Mouse (Mus musculus) heart, embryonic 16.5 days (tissue): ENCODE results near the gene Fhl2. TPM values are rescaled to one million over a fixed set of nuclear protein-coding genes. Genes with fewer than 3 reads are reported as not detected.

ENCODE experiments used
- ATAC-seq: fragments of 200-750 bp; cut with Nextera tagmentation; replicated peaks from 2 replicates; pipeline ENCODE4 v1.8.0; 2017; ENCODE audit warnings: moderate number of reproducible peaks; ENCODE audit not compliant: insufficient read depth, low FRiP score; ENCODE audit errors: extremely low read depth
- H3K27ac ChIP-seq: fragments of 300-500 bp; sonication (generic); 2 replicates; pipeline ENCODE4 v1.5.1; 2014; ENCODE audit warnings: mild to moderate bottlenecking, low read length, control low read depth, moderate library complexity
- H3K27me3 ChIP-seq: fragments of 300-500 bp; sonication (generic); 2 replicates; pipeline ENCODE4 v1.6.1; 2014; ENCODE audit warnings: low read length, mixed read lengths; ENCODE audit not compliant: control insufficient read depth, insufficient read depth
- H3K36me3 ChIP-seq: fragments of 300-500 bp; sonication (generic); 2 replicates; pipeline ENCODE4 v1.6.1; 2014; ENCODE audit not compliant: control insufficient read depth, insufficient read depth
- H3K4me1 ChIP-seq: fragments of 300-500 bp; sonication (generic); 2 replicates; pipeline ENCODE4 v1.6.1; 2014; ENCODE audit warnings: low read length, mixed read lengths; ENCODE audit not compliant: control insufficient read depth, insufficient read depth
- H3K4me2 ChIP-seq: fragments of 300-500 bp; sonication (generic); 2 replicates; pipeline ENCODE4 v1.6.1; 2014; ENCODE audit warnings: low read depth, mild to moderate bottlenecking, control low read depth, low read length
- H3K4me3 ChIP-seq: fragments of 300-500 bp; sonication (generic); 2 replicates; pipeline ENCODE4 v1.5.1; 2014; ENCODE audit warnings: mild to moderate bottlenecking, control low read depth, low read length
- H3K9ac ChIP-seq: fragments of 300-500 bp; sonication (generic); 2 replicates; pipeline ENCODE4 v1.6.1; 2014; ENCODE audit warnings: low read length, control low read depth
- H3K9me3 ChIP-seq: fragments of 300-500 bp; sonication (generic); replicated peaks from 2 replicates; pipeline ENCODE4 v1.6.1; 2016; ENCODE audit warnings: low read length; ENCODE audit not compliant: control insufficient read depth
- WGBS: fragments of 180-500 bp; shearing (Covaris S2); extraction: QIAGEN DNeasy Blood & Tissue Kit; methylation state at CpG from one replicate; pipeline ENCODE4 v1.1.7; 2014; 5-methylcytosine and 5-hydroxymethylcytosine counted together
- polyA plus RNA-seq: library from polyadenylated mRNA; unstranded; fragments of >200 nt; fragmentation: Nextera tagmentation; extraction: Ambion mirVana; gene quantifications from 2 replicates; pipeline ENCODE4 v1.2.1, GENCODE M21; 2015

The Fhl2 gene
- polyA plus RNA-seq, 1 experiment from 2014 or later = 443 TPM

DNA sequence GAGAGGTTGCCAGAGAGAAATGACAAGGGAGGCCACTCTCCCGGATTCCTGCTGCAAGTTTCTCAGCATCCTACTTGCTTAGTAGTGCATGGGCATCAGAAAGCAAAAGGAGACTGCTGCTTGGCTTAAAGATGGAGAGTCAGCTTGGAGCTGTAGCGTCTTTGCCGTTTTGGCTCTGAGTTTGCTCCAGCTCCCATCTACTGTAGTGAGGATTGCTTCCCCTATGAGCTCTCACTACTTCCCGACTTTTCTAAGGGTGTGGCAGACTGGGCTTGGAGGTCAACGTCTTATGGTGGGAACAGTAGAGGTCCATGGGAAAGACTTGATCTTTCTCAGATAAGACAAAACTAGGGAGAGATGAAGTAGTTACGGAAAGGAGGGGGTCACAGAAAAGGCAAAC, 15.9 kb downstream of the Fhl2 start:
- Histone ChIP-seq H3K4me2 (no peak overlapping the region), H3K27ac (no peak overlapping the region), H3K4me1 (peaks cover 35% of the 10 kb centered on the region), H3K4me3 (no peak overlapping the region), H3K27me3 (no peaks in the 10 kb centered on the region), H3K36me3 (peaks cover 2% of the 10 kb centered on the region; the same call in 1 of the 2 replicates), H3K9ac (no peak overlapping the region), H3K9me3 (no peaks in the 10 kb centered on the region)
- 74% methylated on average over 6 of the region's 6 CpGs for WGBS
- no peak for ATAC-seq

DNA sequence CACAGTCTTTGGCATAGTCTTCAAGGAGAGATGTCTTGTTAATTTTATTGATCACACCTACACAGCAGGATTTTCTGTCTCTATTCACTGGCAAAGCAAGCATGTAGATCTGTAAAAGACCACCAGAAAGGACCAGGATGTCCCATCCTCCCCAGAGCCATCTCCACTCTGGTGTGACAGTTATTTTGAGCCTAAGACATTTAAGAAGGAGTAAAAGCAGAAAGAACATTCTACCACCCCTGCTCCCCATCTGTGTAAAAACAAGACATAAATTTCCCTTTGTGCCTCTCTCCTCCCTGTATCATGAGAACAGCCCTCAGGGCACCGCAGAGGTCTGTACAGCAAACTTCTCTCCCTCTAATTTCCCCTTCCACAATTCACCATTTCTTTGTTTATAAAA, 18.0 kb downstream of the Fhl2 start:
- peaks cover 5% of the 10 kb centered on the region for H3K36me3 ChIP-seq
- no peak overlapping the region for H3K4me3 ChIP-seq
- no peaks in the 10 kb centered on the region for H3K27me3 ChIP-seq
- 86% methylated on average over 1 of the region's 1 CpGs for WGBS
- 0 out of 2 replicates have a peak overlapping the region, but pooled peaks have one; percentile 15 for H3K4me2 ChIP-seq
- ATAC-seq = no peak
- H3K9ac ChIP-seq = no peak overlapping the region
- no peaks in the 10 kb centered on the region for H3K9me3 ChIP-seq
- H3K4me1 ChIP-seq = peaks cover 38% of the 10 kb centered on the region
- no peak overlapping the region; the same call in 1 of the 2 replicates for H3K27ac ChIP-seq

DNA sequence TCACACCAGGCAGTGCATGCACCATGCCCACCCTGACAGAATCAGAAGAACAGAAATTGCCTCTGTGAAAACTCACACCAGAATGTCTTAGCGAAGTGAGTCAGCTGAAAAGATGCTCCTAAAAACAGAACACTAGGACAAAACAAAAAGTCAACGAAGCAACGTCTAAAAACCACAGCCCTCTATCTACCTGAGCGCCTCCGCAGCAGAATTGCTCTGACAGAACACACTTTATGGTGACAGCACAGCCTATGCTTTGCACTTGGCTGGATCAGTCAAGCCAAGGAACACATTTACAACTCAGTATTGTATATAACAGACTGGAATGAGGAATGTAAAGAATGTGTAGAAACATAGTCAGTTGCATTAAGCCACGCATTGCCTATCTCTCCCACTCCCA, 18.4 kb downstream of the Fhl2 start:
- Histone ChIP-seq H3K27ac (no peak overlapping the region; the same call in 1 of the 2 replicates), H3K4me1 (peaks cover 42% of the 10 kb centered on the region)
- WGBS = 59% methylated on average over 6 of the region's 6 CpGs

DNA sequence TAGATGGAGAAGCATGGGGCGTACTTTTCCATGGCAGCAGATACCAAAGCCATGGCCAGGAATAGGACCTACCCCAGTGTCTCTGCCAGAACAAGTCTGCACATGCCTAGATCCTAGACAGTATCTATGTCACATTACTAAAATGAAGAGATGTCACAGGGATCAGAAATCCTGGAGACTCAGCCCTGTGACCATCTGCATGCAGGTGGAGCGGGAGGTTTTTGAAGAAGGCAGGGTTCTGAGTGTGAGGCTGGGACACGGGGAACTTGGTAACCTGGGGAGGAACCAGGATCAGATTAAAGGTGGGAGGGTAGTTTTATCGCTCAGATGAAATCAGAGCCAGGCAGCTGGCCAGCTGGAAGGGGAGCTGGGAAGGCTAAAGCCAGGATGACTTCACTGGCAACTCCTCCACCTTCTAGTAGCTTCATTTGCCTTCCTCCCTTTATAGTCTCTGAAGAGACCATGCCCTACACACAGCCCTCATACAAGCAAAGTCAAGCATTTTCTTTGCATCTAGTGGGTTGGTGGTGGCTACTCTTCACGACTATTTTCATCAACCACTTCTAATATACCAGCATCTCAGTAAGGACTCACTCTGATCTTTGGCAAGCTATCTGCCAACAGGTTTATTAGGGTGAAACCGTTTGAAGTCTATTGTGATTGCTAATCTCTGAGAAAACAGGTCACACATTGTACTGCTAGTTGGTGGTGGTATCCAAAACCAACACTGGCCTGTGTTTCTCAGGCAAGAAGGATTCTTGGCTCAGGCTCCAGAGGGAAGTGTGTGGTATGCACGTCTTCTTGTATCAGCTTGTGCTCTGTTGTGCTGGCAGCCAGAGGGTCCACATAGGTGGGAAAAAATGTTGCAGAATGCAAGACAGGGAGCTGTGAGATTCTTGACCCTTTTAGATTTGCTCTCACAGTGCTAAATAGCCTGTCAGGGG, 23.2 kb downstream of the Fhl2 start:
- no peak overlapping the region for H3K4me3 ChIP-seq
- H3K36me3 ChIP-seq = peaks cover 5% of the 10 kb centered on the region
- no peak overlapping the region for H3K9ac ChIP-seq
- no peaks in the 10 kb centered on the region for H3K27me3 ChIP-seq
- peak overlapping the region; percentile 22; the same call in 1 of the 2 replicates for H3K4me2 ChIP-seq
- peak; percentile 67 for ATAC-seq
- peak overlapping the region; percentile 73 for H3K27ac ChIP-seq
- no peaks in the 10 kb centered on the region for H3K9me3 ChIP-seq
- H3K4me1 ChIP-seq = peaks cover 62% of the 10 kb centered on the region
- 42% methylated on average over 7 of the region's 7 CpGs for WGBS

More for the DNA sequence above, 18.4 kb downstream of the Fhl2 start:
- Histone ChIP-seq H3K4me2 (0 out of 2 replicates have a peak overlapping the region, but pooled peaks have one; percentile 15), H3K36me3 (peaks cover 5% of the 10 kb centered on the region), H3K4me3 (no peak overlapping the region), H3K27me3 (no peaks in the 10 kb centered on the region), H3K9me3 (no peaks in the 10 kb centered on the region), H3K9ac (no peak overlapping the region)
- ATAC-seq = no peak

DNA sequence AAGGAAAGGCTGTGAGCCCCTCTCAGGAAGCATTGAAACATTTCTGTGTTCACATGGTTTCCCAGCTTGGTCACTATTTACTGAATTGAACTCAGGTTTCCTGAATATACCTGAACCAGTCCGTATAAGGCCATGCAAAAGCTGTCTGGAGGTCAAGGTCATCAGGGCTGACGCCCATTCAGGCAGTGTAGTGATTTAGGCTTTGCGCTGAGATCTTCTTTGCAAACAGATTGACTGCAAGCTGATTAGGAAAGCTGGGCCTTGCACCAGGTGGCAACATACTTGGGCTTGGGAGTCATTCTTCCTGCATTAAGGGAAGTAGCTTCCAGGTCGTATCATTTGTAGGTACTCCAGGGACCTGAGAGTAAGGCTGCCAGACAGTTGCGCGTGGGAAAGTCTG, 25.0 kb downstream of the Fhl2 start:
- ATAC-seq = no peak
- H3K9ac ChIP-seq = 0 out of 2 replicates have a peak overlapping the region, but pooled peaks have one; percentile 6

DNA sequence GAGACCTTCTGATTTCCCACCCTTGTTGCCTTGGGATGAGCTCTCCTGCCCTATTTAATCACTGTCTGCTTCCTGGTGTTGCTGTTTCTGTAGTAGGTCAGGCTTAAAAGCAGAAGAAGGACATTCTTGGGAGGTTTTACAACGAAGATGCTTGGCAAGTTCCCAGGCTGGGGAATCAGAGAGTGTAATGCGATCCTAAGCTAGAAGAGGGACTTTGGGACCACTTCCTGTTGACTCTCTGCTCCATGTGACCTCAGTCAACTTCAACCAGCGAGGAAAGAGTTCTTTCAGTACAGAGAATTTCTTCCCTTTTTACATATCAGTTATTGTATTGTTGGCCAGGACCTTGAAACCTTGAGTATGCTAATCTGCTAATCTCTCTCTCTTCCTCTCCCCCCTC, 25.7 kb downstream of the Fhl2 start:
- Histone ChIP-seq H3K4me3 (no peak overlapping the region), H3K27me3 (no peaks in the 10 kb centered on the region), H3K36me3 (peaks cover 5% of the 10 kb centered on the region), H3K4me2 (no peak overlapping the region; the same call in 1 of the 2 replicates), H3K4me1 (peaks cover 67% of the 10 kb centered on the region), H3K27ac (peak overlapping the region; percentile 57; the same call in 1 of the 2 replicates), H3K9ac (no peak overlapping the region), H3K9me3 (no peaks in the 10 kb centered on the region)
- no peak for ATAC-seq
- WGBS = 14% methylated on average over 3 of the region's 3 CpGs

More for the DNA sequence above, 25.0 kb downstream of the Fhl2 start:
- WGBS = 68% methylated on average over 6 of the region's 6 CpGs
- H3K9me3 ChIP-seq = no peaks in the 10 kb centered on the region
- H3K4me1 ChIP-seq = peaks cover 70% of the 10 kb centered on the region
- no peaks in the 10 kb centered on the region for H3K27me3 ChIP-seq
- H3K4me3 ChIP-seq = no peak overlapping the region
- H3K36me3 ChIP-seq = peaks cover 5% of the 10 kb centered on the region
- H3K4me2 ChIP-seq = 0 out of 2 replicates have a peak overlapping the region, but pooled peaks have one; percentile 8
- peak overlapping the region; percentile 14; the same call in 1 of the 2 replicates for H3K27ac ChIP-seq

DNA sequence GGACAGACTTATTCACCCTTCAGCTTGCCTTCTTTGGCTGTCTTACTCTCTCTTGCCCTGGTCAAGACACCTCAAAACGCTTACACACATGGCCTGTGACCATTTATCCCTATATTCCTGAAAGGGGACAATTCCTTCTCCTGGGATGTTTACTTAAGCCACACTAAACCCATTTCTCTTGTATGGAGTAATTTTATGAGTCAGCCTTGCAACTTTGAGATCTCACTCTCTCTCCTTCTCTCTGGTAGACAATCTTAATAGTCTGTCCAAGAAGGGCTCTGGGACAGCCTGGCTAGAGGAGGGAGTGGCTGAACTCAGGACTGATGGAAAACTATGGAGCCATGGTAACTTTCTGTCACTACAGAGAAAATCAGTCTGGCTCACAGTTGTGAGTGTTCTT, 27.1 kb downstream of the Fhl2 start:
- H3K36me3 ChIP-seq = peaks cover 5% of the 10 kb centered on the region
- ATAC-seq = no peak
- H3K4me3 ChIP-seq = no peak overlapping the region
- no peak overlapping the region for H3K9ac ChIP-seq
- no peaks in the 10 kb centered on the region for H3K9me3 ChIP-seq
- H3K4me1 ChIP-seq = peaks cover 59% of the 10 kb centered on the region
- no peak overlapping the region for H3K4me2 ChIP-seq
- H3K27ac ChIP-seq = peak overlapping the region; percentile 0; the same call in 1 of the 2 replicates
- WGBS = 81% methylated on average over 1 of the region's 1 CpGs
- no peaks in the 10 kb centered on the region for H3K27me3 ChIP-seq

DNA sequence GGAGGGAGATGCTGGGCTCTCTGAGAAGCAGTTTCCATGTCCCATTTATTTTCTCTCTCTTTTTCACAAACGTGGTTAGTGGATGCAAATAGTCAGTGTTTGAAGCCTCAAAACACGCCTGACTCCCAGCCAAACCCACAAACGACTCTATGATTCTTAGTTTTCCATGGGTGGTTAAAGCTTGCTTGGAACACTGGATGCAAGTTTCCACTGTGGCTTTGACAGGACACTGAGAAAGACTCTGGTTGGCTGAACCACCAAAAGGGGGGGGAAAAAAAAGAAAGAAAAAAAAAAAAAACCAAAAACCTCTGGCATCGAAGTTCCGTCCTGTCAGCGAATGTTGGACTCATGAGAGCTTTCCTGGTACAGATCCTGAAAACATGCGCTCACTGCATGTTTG, 27.6 kb downstream of the Fhl2 start:
- no peak for ATAC-seq
- Histone ChIP-seq H3K9ac (no peak overlapping the region), H3K36me3 (peaks cover 7% of the 10 kb centered on the region), H3K27me3 (no peaks in the 10 kb centered on the region), H3K9me3 (no peaks in the 10 kb centered on the region), H3K27ac (peak overlapping the region; percentile 0; the same call in 1 of the 2 replicates), H3K4me2 (no peak overlapping the region), H3K4me3 (no peak overlapping the region), H3K4me1 (peaks cover 61% of the 10 kb centered on the region)
- 77% methylated on average over 7 of the region's 7 CpGs for WGBS

DNA sequence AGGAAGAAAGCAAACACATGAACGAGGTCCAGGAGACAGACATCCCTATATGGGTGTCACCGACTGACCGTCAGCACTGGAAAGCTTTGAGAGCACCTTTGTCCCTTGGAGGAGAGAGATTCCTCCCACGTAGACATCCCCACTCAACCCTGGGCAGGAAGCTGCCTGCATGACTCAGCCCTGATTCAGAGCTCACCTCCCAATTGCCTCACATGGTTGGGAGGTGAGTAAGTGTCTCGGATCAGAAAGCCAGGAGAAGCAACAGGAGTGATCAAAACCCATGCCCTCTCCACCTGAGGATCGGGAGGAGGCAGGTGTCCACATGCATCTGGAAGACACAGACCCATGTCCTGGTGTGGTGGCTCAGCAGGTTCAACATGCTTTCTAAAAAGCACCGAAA, 28.2 kb downstream of the Fhl2 start:
- Histone ChIP-seq H3K4me2 (no peak overlapping the region), H3K9ac (no peak overlapping the region), H3K4me3 (no peak overlapping the region), H3K27me3 (no peaks in the 10 kb centered on the region), H3K27ac (peak overlapping the region; percentile 8), H3K4me1 (peaks cover 57% of the 10 kb centered on the region), H3K36me3 (peaks cover 7% of the 10 kb centered on the region), H3K9me3 (no peaks in the 10 kb centered on the region)
- ATAC-seq = no peak
- 59% methylated on average over 7 of the region's 7 CpGs for WGBS
